Mouse (Mus musculus): ENCODE results near the gene Olfr460. TPM values are rescaled to one million over a fixed set of nuclear protein-coding genes. Genes with fewer than 3 reads are reported as not detected.

Gene Olfr460
- not detected in 2 replicates for polyA plus RNA-seq (2014; fragmentation: Nextera tagmentation; extraction: Ambion mirVana)

- no peak within 1 kb of the TSS for H3K9ac ChIP-seq
- H3K4me1 ChIP-seq (replicated peaks; ENCODE audit: control insufficient read depth, insufficient read depth, low read length), result no peaks in the 10 kb centered on the region
- H3K27me3 ChIP-seq (ENCODE audit: control insufficient read depth, insufficient read depth, low read length), result no peaks in the 10 kb centered on the region
- DNase-seq (ENCODE audit: low spot score), result no peak
- WGBS, result 92% methylated on average over 3 of the region's 3 CpGs
- H3K4me2 ChIP-seq (replicated peaks), result no peak within 1 kb of the TSS
- ATAC-seq (ENCODE audit: low FRiP score), result no peak
- H3K4me3 ChIP-seq (replicated peaks; ENCODE audit: low read length), result no peak within 1 kb of the TSS
- no peak within 1 kb of the TSS for H3K27ac ChIP-seq
- no peaks in the 10 kb centered on the region for H3K36me3 ChIP-seq (replicated peaks; ENCODE audit: control insufficient read depth, insufficient read depth)
- no peaks in the 10 kb centered on the region for H3K9me3 ChIP-seq (ENCODE audit: control insufficient read depth, low read length)
Measured at GRCm38 (mm10) chr6:40569187-40569586, at the start of gene Olfr460. TSS of gene Olfr460 (plus strand) at chr6:40569487.

GRCm38 (mm10) chr6:40544690-40545089 is 24.6 kb upstream of the Olfr460 start:
- ATAC-seq (ENCODE audit: low FRiP score) (no peak), DNase-seq (ENCODE audit: low spot score) (no peak)
- Histone ChIP-seq H3K4me2 (replicated peaks) (no peak overlapping the region), H3K4me1 (replicated peaks; ENCODE audit: control insufficient read depth, insufficient read depth, low read length) (no peaks in the 10 kb centered on the region), H3K36me3 (replicated peaks; ENCODE audit: control insufficient read depth, insufficient read depth) (no peaks in the 10 kb centered on the region), H3K4me3 (replicated peaks; ENCODE audit: low read length) (no peak overlapping the region), H3K27ac (no peak overlapping the region), H3K9ac (no peak overlapping the region), H3K27me3 (ENCODE audit: control insufficient read depth, insufficient read depth, low read length) (no peaks in the 10 kb centered on the region), H3K9me3 (ENCODE audit: control insufficient read depth, low read length) (no peaks in the 10 kb centered on the region)
- 78% methylated on average over 10 of the region's 10 CpGs for WGBS

- no peaks in the 10 kb centered on the region for H3K36me3 ChIP-seq (replicated peaks; ENCODE audit: control insufficient read depth, insufficient read depth)
- H3K27me3 ChIP-seq (ENCODE audit: control insufficient read depth, insufficient read depth, low read length), result no peaks in the 10 kb centered on the region
- no peak within 1 kb of the TSS for H3K9ac ChIP-seq
- no peak within 1 kb of the TSS for H3K27ac ChIP-seq
- H3K9me3 ChIP-seq (ENCODE audit: control insufficient read depth, low read length), result no peaks in the 10 kb centered on the region
- 90% methylated on average over 2 of the region's 2 CpGs for WGBS
- H3K4me1 ChIP-seq (replicated peaks; ENCODE audit: control insufficient read depth, insufficient read depth, low read length), result no peaks in the 10 kb centered on the region
- no peak within 1 kb of the TSS for H3K4me3 ChIP-seq (replicated peaks; ENCODE audit: low read length)
- ATAC-seq (ENCODE audit: low FRiP score) (no peak), DNase-seq (ENCODE audit: low spot score) (no peak)
- no peak within 1 kb of the TSS for H3K4me2 ChIP-seq (replicated peaks)
Measured at GRCm38 (mm10) chr6:40554950-40555349, 14.3 kb upstream of the Olfr460 start, which contains the start of gene Olfr461. TSS of gene Olfr461 (minus strand) at chr6:40555050.

GRCm38 (mm10) chr6:40573618-40574017 is 4.3 kb downstream of the Olfr460 start:
- Histone ChIP-seq H3K9me3 (ENCODE audit: control insufficient read depth, low read length) (no peaks in the 10 kb centered on the region), H3K4me1 (replicated peaks; ENCODE audit: control insufficient read depth, insufficient read depth, low read length) (no peaks in the 10 kb centered on the region), H3K4me3 (replicated peaks; ENCODE audit: low read length) (no peak overlapping the region), H3K9ac (no peak overlapping the region), H3K27ac (no peak overlapping the region), H3K4me2 (replicated peaks) (no peak overlapping the region), H3K36me3 (replicated peaks; ENCODE audit: control insufficient read depth, insufficient read depth) (no peaks in the 10 kb centered on the region), H3K27me3 (ENCODE audit: control insufficient read depth, insufficient read depth, low read length) (no peaks in the 10 kb centered on the region)
- WGBS, result 83% methylated on average over 3 of the region's 3 CpGs
- no peak for ATAC-seq (ENCODE audit: low FRiP score)
- DNase-seq (ENCODE audit: low spot score), result no peak

GRCm38 (mm10) chr6:40576305-40576704 is 7.0 kb downstream of the Olfr460 start:
- H3K4me2 ChIP-seq (replicated peaks), result no peak overlapping the region
- DNase-seq (ENCODE audit: low spot score) (no peak), ATAC-seq (ENCODE audit: low FRiP score) (no peak)
- H3K9me3 ChIP-seq (ENCODE audit: control insufficient read depth, low read length), result no peaks in the 10 kb centered on the region
- no peak overlapping the region for H3K9ac ChIP-seq
- H3K4me3 ChIP-seq (replicated peaks; ENCODE audit: low read length), result no peak overlapping the region
- H3K27me3 ChIP-seq (ENCODE audit: control insufficient read depth, insufficient read depth, low read length), result no peaks in the 10 kb centered on the region
- H3K4me1 ChIP-seq (replicated peaks; ENCODE audit: control insufficient read depth, insufficient read depth, low read length), result no peaks in the 10 kb centered on the region
- 81% methylated on average over 1 of the region's 1 CpGs for WGBS
- H3K36me3 ChIP-seq (replicated peaks; ENCODE audit: control insufficient read depth, insufficient read depth), result no peaks in the 10 kb centered on the region
- no peak overlapping the region for H3K27ac ChIP-seq

- H3K9ac ChIP-seq, result no peak overlapping the region
- H3K9me3 ChIP-seq (ENCODE audit: control insufficient read depth, low read length), result no peaks in the 10 kb centered on the region
- DNase-seq (ENCODE audit: low spot score), result no peak
- H3K4me1 ChIP-seq (replicated peaks; ENCODE audit: control insufficient read depth, insufficient read depth, low read length), result no peaks in the 10 kb centered on the region
- no peaks in the 10 kb centered on the region for H3K27me3 ChIP-seq (ENCODE audit: control insufficient read depth, insufficient read depth, low read length)
- WGBS, result 83% methylated on average over 6 of the region's 6 CpGs
- no peak overlapping the region for H3K27ac ChIP-seq
- ATAC-seq (ENCODE audit: low FRiP score), result no peak
- H3K4me2 ChIP-seq (replicated peaks), result no peak overlapping the region
- no peak overlapping the region for H3K4me3 ChIP-seq (replicated peaks; ENCODE audit: low read length)
- H3K36me3 ChIP-seq (replicated peaks; ENCODE audit: control insufficient read depth, insufficient read depth), result no peaks in the 10 kb centered on the region
Measured at GRCm38 (mm10) chr6:40584336-40584735, 15.0 kb downstream of the Olfr460 start.

- H3K27ac ChIP-seq, result no peak within 1 kb of the TSS
- H3K27me3 ChIP-seq (ENCODE audit: control insufficient read depth, insufficient read depth, low read length), result no peaks in the 10 kb centered on the region
- H3K4me1 ChIP-seq (replicated peaks; ENCODE audit: control insufficient read depth, insufficient read depth, low read length), result no peaks in the 10 kb centered on the region
Measured at GRCm38 (mm10) chr6:40585645-40586044, 16.4 kb downstream of the Olfr460 start, which contains the start of gene Clec5a. TSS of gene Clec5a (minus strand) at chr6:40585821.

GRCm38 (mm10) chr6:40588346-40588745 is 19.1 kb downstream of the Olfr460 start:
- ATAC-seq (ENCODE audit: low FRiP score), result no peak
- no peak for DNase-seq (ENCODE audit: low spot score)
- Histone ChIP-seq H3K27ac (no peak overlapping the region), H3K4me1 (replicated peaks; ENCODE audit: control insufficient read depth, insufficient read depth, low read length) (no peaks in the 10 kb centered on the region), H3K4me3 (replicated peaks; ENCODE audit: low read length) (no peak overlapping the region), H3K9ac (no peak overlapping the region), H3K36me3 (replicated peaks; ENCODE audit: control insufficient read depth, insufficient read depth) (no peaks in the 10 kb centered on the region), H3K27me3 (ENCODE audit: control insufficient read depth, insufficient read depth, low read length) (no peaks in the 10 kb centered on the region), H3K9me3 (ENCODE audit: control insufficient read depth, low read length) (no peaks in the 10 kb centered on the region), H3K4me2 (replicated peaks) (no peak overlapping the region)
- WGBS, result over 99% methylated on average over 2 of the region's 2 CpGs

More at GRCm38 (mm10) chr6:40585645-40586044, 16.4 kb downstream of the Olfr460 start, which contains the start of gene Clec5a:
- Histone ChIP-seq H3K9me3 (ENCODE audit: control insufficient read depth, low read length) (no peaks in the 10 kb centered on the region), H3K4me3 (replicated peaks; ENCODE audit: low read length) (no peak within 1 kb of the TSS), H3K36me3 (replicated peaks; ENCODE audit: control insufficient read depth, insufficient read depth) (no peaks in the 10 kb centered on the region), H3K4me2 (replicated peaks) (no peak within 1 kb of the TSS), H3K9ac (no peak within 1 kb of the TSS)
- no peak for ATAC-seq (ENCODE audit: low FRiP score)
- no peak for DNase-seq (ENCODE audit: low spot score)
- WGBS, result 88% methylated on average over 5 of the region's 5 CpGs

- Histone ChIP-seq H3K4me1 (replicated peaks; ENCODE audit: control insufficient read depth, insufficient read depth, low read length) (no peaks in the 10 kb centered on the region), H3K27me3 (ENCODE audit: control insufficient read depth, insufficient read depth, low read length) (no peaks in the 10 kb centered on the region), H3K36me3 (replicated peaks; ENCODE audit: control insufficient read depth, insufficient read depth) (no peaks in the 10 kb centered on the region), H3K4me3 (replicated peaks; ENCODE audit: low read length) (no peak overlapping the region), H3K9ac (no peak overlapping the region), H3K4me2 (replicated peaks) (no peak overlapping the region), H3K9me3 (ENCODE audit: control insufficient read depth, low read length) (no peaks in the 10 kb centered on the region), H3K27ac (no peak overlapping the region)
- DNase-seq (ENCODE audit: low spot score), result no peak
- ATAC-seq (ENCODE audit: low FRiP score), result no peak
- WGBS, result 83% methylated on average over 3 of the region's 3 CpGs
Measured at GRCm38 (mm10) chr6:40594804-40595550, 25.7 kb downstream of the Olfr460 start.
